Mouse (Mus musculus): Measurements from ENCODE around the gene Rpp25. TPM values are rescaled to one million over a fixed set of nuclear protein-coding genes. Genes with fewer than 3 reads are reported as not detected.
A peak's percentile ranks its signal among the peaks of the same experiment; 100 is the strongest.

The Rpp25 gene
- polyA plus RNA-seq, 1 experiment from 2014 or later: 26.5 TPM

DNA sequence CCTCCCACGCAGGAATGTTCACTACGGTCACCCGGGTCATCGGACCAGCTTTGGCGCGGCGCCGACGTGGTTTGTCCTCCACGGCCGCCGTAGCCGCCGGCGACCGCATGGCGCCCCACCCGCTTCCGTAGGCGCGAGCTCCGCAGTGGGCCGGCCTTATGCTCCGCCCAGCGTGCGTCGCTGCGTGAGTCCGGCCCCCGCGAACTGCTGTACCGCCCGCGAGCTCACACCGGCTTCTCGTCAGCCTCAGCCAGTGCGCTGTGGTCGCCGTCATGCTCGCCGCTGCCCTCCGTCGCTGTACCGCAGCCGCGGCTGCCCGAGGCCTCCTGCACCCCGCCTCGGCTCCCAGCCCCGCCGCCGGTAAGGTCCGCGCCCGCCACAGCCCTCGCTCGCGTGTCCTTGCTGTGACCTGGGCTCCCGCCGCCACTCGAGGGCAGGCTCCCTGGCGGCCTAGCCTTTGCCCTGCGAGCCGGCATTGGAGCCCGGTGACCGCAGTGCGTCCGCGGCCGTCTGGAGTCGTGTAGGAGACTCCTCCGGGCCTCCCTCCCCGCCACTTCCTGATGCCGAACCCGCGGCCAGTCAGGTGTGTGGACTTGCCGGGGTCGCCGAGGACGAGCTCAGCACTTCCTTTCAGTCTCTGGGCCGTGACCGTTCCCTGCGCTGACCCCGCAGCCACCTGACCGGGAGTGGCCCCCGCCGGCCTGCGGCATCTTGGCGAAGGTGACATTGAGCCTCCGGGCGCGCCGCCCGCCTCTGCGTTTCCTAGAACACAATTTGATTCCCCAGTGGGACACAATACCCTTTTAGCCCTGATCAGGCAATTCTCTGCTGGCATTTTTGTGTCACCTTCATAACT is 17.5 kb downstream of the Rpp25 start, which contains the start of gene Cox5a:
TSS of gene Cox5a (plus strand) at position 219 of the 856 bp plus-strand sequence.
- Histone ChIP-seq H3K4me2 (replicated peaks; ENCODE audit: low read depth) (peak within 1 kb of the TSS; percentile 87), H3K4me1 (replicated peaks; ENCODE audit: control insufficient read depth, insufficient read depth) (0 out of 2 replicates have a peak, but pooled peaks cover 2% of the 10 kb centered on the region), H3K9ac (ENCODE audit: low read length) (peak within 1 kb of the TSS; percentile 96), H3K36me3 (ENCODE audit: control insufficient read depth, insufficient read depth, low read length) (no peaks in the 10 kb centered on the region), H3K4me3 (ENCODE audit: low read depth, low read length) (peak within 1 kb of the TSS; percentile 93), H3K9me3 (ENCODE audit: control insufficient read depth, low read length) (no peaks in the 10 kb centered on the region), H3K27ac (replicated peaks) (peak within 1 kb of the TSS; percentile 97), H3K27me3 (ENCODE audit: control insufficient read depth, insufficient read depth, low read length) (no peaks in the 10 kb centered on the region)
- DNase-seq (ENCODE audit: low spot score): peak; percentile 94
- WGBS: under 1% methylated on average over 89 of the region's 95 CpGs
- TF ChIP-seq EP300 (optimal IDR thresholded peaks at IDR 0.05) (peak; percentile 70), CTCF (IDR thresholded peaks at IDR 0.05; ENCODE audit: low read depth) (no peak; the same call in 1 of the 2 replicates)
- ATAC-seq (ENCODE audit: low FRiP score, low TSS enrichment): peak; percentile 97

DNA sequence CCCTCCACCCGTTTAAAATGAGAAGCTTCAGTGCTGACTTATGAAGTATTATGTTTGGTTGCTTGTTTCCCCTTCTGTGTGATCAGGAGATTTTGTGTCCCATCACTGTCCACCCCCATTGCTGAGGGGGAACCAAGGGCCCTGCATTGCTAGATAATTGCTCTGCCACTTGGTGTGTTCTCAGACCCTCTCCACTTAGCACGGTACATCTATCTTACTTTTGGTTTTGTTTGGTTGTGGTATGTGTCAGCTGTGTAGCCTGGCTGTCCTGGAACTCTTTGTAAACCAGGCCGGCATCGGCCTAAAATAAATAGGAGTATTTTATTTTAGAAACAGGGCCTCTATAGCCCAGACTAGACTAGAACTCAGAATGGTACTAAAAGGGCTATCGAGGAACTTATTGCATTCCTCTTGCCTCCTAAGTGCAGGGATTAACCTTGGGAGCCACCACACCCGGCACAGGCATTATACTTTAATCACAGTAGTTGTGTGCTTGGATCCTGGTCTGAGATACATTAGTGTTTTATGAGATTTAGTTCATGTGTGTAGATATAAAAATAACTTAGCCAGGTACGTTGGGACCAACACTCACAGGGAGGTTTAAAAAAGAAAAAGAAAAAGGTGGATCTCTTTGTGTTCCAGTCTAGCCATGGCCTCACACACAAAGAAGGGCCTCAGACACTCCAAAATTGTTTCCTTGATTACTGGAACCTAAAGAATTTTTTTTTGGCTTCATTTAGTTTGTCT is 18.5 kb downstream of the Rpp25 start:
- DNase-seq (ENCODE audit: low spot score): no peak
- H3K27ac ChIP-seq (replicated peaks): peak overlapping the region; percentile 97
- H3K4me1 ChIP-seq (replicated peaks; ENCODE audit: control insufficient read depth, insufficient read depth): 0 out of 2 replicates have a peak, but pooled peaks cover 2% of the 10 kb centered on the region

DNA sequence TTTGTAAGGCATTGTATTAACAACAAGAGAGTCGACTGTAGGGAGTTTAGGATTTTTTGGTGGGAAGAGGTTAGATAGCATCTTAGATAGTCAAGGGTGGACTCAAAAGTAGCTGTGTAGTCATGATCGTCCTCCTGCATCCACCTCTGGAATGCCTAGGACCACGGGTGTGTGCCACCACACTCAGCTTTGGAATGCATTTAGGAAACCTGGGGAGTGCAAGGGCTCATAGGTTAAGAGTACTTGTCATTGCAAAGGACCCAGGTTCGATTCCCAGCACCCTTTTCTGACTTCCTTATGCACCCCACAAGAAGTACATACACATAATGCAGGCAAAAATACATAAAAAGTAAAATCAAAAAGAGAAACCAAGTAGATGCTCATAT is 19.0 kb downstream of the Rpp25 start:
- H3K4me2 ChIP-seq (replicated peaks; ENCODE audit: low read depth): no peak overlapping the region
- H3K9ac ChIP-seq (ENCODE audit: low read length): no peak overlapping the region

More for the DNA sequence above, 18.5 kb downstream of the Rpp25 start:
- 11% methylated on average over 7 of the region's 7 CpGs for WGBS
- Histone ChIP-seq H3K27me3 (ENCODE audit: control insufficient read depth, insufficient read depth, low read length) (no peaks in the 10 kb centered on the region), H3K4me3 (ENCODE audit: low read depth, low read length) (peak overlapping the region; percentile 93), H3K36me3 (ENCODE audit: control insufficient read depth, insufficient read depth, low read length) (no peaks in the 10 kb centered on the region), H3K9ac (ENCODE audit: low read length) (peak overlapping the region; percentile 96), H3K9me3 (ENCODE audit: control insufficient read depth, low read length) (no peaks in the 10 kb centered on the region), H3K4me2 (replicated peaks; ENCODE audit: low read depth) (peak overlapping the region; percentile 87)
- ATAC-seq (ENCODE audit: low FRiP score, low TSS enrichment): no peak
- TF ChIP-seq CTCF (IDR thresholded peaks at IDR 0.05; ENCODE audit: low read depth) (no peak), EP300 (optimal IDR thresholded peaks at IDR 0.05) (no peak)

DNA sequence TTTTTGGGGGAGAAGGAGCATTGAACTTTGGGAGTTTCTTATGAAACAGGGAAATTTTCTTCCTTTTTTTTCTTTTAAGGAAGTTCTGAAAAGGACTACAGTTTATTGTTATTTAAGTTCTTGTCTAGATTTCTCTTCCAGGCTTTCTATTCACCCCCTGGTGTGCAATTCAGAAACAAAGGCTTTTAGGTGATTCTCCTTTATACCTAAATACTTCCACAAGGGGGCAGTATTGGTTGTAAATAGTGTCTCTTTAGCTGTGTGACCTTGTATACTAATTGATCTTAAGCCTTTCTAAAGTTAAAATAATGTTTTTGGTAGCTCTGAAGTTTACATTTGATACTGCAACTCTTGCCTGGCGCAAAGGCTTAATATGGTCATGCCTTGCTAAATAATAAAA is 19.9 kb downstream of the Rpp25 start:
- no peaks in the 10 kb centered on the region for H3K9me3 ChIP-seq (ENCODE audit: control insufficient read depth, low read length)
- no peak for TF ChIP-seq EP300 (optimal IDR thresholded peaks at IDR 0.05)
- peak; percentile 78 for TF ChIP-seq CTCF (IDR thresholded peaks at IDR 0.05; ENCODE audit: low read depth)
- no peak overlapping the region for H3K9ac ChIP-seq (ENCODE audit: low read length)
- WGBS: 76% methylated on average over 1 of the region's 1 CpGs
- 0 out of 2 replicates have a peak, but pooled peaks cover 2% of the 10 kb centered on the region for H3K4me1 ChIP-seq (replicated peaks; ENCODE audit: control insufficient read depth, insufficient read depth)
- ATAC-seq (ENCODE audit: low FRiP score, low TSS enrichment): no peak
- no peaks in the 10 kb centered on the region for H3K27me3 ChIP-seq (ENCODE audit: control insufficient read depth, insufficient read depth, low read length)
- no peak for DNase-seq (ENCODE audit: low spot score)
- no peak overlapping the region for H3K4me2 ChIP-seq (replicated peaks; ENCODE audit: low read depth)
- H3K36me3 ChIP-seq (ENCODE audit: control insufficient read depth, insufficient read depth, low read length): no peaks in the 10 kb centered on the region
- no peak overlapping the region for H3K4me3 ChIP-seq (ENCODE audit: low read depth, low read length)
- no peak overlapping the region for H3K27ac ChIP-seq (replicated peaks)

More for the DNA sequence above, 19.0 kb downstream of the Rpp25 start:
- no peaks in the 10 kb centered on the region for H3K36me3 ChIP-seq (ENCODE audit: control insufficient read depth, insufficient read depth, low read length)
- no peaks in the 10 kb centered on the region for H3K27me3 ChIP-seq (ENCODE audit: control insufficient read depth, insufficient read depth, low read length)
- no peak for DNase-seq (ENCODE audit: low spot score)
- TF ChIP-seq EP300 (optimal IDR thresholded peaks at IDR 0.05): no peak
- TF ChIP-seq CTCF (IDR thresholded peaks at IDR 0.05; ENCODE audit: low read depth): no peak
- 0 out of 2 replicates have a peak, but pooled peaks cover 2% of the 10 kb centered on the region for H3K4me1 ChIP-seq (replicated peaks; ENCODE audit: control insufficient read depth, insufficient read depth)
- WGBS: 52% methylated on average over 4 of the region's 4 CpGs
- no peak for ATAC-seq (ENCODE audit: low FRiP score, low TSS enrichment)
- H3K9me3 ChIP-seq (ENCODE audit: control insufficient read depth, low read length): no peaks in the 10 kb centered on the region
- no peak overlapping the region for H3K4me3 ChIP-seq (ENCODE audit: low read depth, low read length)
- H3K27ac ChIP-seq (replicated peaks): no peak overlapping the region

DNA sequence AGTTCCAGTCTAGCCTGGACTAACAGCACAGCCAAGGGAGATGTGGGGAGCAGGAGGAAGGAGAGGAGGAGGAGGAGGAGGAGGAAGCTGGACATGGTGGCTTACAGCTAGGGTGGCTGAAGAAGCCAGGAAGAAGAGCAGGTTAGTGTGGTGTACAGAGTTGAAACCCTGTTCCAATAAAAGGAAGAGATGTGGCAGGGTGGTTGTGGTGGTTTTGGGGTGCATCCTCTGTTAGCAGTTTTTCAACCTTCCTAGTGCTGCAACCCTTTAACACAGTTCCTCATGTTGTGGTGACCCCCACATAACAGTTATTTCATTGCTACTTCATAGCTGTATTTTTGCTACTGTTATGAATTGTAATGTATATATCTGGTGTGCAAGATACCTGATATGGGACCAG is 20.6 kb downstream of the Rpp25 start:
- no peak overlapping the region for H3K4me2 ChIP-seq (replicated peaks; ENCODE audit: low read depth)
- DNase-seq (ENCODE audit: low spot score) (no peak), ATAC-seq (ENCODE audit: low FRiP score, low TSS enrichment) (no peak)
- no peaks in the 10 kb centered on the region for H3K36me3 ChIP-seq (ENCODE audit: control insufficient read depth, insufficient read depth, low read length)
- no peak for TF ChIP-seq CTCF (IDR thresholded peaks at IDR 0.05; ENCODE audit: low read depth)
- TF ChIP-seq EP300 (optimal IDR thresholded peaks at IDR 0.05): no peak
- no peaks in the 10 kb centered on the region for H3K9me3 ChIP-seq (ENCODE audit: control insufficient read depth, low read length)
- 0 out of 2 replicates have a peak, but pooled peaks cover 2% of the 10 kb centered on the region for H3K4me1 ChIP-seq (replicated peaks; ENCODE audit: control insufficient read depth, insufficient read depth)
- H3K27ac ChIP-seq (replicated peaks): no peak overlapping the region
- H3K27me3 ChIP-seq (ENCODE audit: control insufficient read depth, insufficient read depth, low read length): no peaks in the 10 kb centered on the region
- no peak overlapping the region for H3K9ac ChIP-seq (ENCODE audit: low read length)
- no peak overlapping the region for H3K4me3 ChIP-seq (ENCODE audit: low read depth, low read length)
